Mouse (Mus musculus) layer of hippocampus, postnatal 10 days (tissue): Measurements from ENCODE around the gene Cmss1. TPM values are rescaled to one million over a fixed set of nuclear protein-coding genes. Genes with fewer than 3 reads are reported as not detected.

ENCODE experiments used
- DNase-seq, 2 experiments: peaks; one replicate each; pipeline ENCODE4 v3.0.0; 2021; ENCODE audit warnings: low spot score in 2 of 2
- total RNA-seq, 2 experiments: library from RNA; stranded (reverse); gene quantifications; 2 replicates each; pipeline ENCODE4 v1.2.3; 2021

Gene Cmss1
- total RNA-seq, 2 experiments from 2014 or later = 12.9 to 19.6 TPM

DNA sequence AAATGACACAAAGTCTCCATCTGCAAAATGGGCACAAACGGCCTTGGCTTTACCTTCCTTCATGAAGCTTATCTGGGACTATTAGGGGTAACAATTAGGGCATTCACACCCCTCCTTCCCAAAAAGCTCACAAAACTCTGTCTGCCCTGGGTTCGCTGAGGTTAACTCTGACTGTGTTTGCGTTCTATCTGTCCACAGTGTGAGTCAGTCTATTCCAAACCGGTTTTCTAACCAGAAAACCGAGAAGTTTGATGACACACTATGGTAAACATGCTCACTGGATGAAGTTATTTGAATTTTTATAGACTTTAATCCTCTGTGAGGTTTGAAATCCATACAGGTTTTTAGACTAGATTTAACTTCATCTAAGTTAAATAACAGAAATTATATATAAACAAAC is 81.6 kb downstream of the Cmss1 start:
- no peak for DNase-seq

DNA sequence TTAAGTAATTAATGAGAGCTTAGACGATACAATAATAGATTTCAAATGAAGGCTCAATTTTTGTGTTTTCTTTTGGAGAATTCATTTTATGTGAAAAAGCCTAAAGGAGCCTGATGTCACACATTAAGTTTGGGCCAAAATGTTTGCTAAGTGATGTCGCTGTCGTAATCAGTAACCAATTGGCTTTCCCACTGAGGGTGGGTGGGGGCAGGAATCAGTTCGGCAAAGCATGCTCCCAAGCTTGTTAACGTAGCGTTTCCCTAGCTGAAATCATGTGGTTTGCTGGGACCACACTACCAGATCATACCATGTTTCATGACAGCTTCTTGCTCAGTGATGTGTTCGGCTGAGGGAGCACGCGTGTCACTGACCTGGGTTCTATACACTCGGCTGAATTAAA is 91.0 kb downstream of the Cmss1 start:
- DNase-seq = no peak

DNA sequence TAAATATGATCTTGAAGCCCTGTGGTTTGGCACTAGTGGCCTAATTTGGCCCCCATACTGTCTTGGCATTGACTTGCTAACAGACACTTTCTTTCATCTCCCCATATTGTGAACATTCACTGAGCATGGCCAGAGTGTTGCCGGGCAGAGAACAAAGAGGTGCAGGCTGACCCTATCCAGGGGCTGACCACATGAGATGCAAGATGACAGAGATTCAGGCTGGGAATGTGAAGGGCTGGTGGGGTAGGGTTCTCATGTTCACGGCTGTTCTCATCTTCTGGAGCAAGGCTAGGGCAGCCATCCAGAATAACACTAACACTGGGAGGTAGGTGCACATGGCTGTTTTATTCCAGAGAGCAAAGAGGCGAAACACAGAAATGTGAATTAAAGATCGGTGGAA is 92.3 kb downstream of the Cmss1 start:
- DNase-seq = no peak

DNA sequence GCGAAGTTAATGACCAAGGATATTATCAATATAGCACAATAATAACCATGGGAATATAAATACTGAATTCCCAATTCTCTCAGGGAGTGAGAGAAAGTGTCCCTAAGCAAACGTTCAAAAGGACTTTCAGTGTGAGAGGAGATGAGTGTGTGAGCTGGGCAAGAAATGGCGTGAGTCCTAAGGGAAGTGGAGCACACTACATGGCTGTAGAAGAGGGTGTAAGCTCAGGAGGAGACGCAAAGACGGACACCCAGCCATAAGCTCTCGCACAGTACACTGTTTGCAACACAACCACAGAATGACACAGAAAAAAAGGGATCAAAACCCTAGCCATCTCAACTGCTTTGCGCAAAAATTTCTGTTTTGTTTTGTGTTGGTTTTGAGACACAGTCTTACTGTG is 93.1 kb downstream of the Cmss1 start:
- DNase-seq = no peak

DNA sequence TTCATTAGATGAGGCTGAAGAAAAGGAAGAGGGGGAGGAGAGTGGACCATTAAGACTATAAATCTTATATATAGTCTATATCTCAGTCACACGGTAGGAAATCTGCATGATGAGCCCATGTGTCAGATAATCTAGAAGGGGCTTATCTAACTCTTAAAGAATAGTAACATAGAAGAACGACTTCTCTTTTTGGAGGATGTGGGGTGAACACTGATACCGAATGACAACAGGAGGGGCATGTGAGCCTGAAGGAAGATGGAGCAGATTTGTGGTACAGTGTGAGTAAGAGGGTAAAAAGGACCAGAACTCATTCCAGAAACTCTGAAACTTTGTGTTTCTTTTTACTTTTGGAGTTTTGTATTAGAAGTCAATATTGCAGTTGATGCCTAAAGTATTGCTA is 97.6 kb downstream of the Cmss1 start:
- no peak for DNase-seq

DNA sequence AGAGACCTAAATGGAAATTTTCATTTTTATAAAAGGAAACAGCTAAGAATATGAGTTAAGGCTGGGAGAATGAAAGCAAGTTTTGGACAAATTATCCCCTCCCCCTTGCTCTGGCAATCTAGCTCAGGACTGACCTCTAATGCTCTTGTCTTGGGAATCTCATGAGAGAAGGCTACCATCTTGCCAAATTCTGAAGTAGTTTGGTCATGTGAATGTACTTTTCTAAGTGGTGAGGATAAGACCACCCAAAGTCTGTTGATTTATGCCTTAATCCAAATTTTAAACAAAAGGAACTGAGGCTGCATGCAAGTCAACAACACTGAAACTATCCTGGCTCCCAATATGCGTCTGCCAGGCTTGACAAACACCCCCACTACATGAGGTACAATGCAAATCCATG is 98.3 kb downstream of the Cmss1 start:
- DNase-seq = no peak

DNA sequence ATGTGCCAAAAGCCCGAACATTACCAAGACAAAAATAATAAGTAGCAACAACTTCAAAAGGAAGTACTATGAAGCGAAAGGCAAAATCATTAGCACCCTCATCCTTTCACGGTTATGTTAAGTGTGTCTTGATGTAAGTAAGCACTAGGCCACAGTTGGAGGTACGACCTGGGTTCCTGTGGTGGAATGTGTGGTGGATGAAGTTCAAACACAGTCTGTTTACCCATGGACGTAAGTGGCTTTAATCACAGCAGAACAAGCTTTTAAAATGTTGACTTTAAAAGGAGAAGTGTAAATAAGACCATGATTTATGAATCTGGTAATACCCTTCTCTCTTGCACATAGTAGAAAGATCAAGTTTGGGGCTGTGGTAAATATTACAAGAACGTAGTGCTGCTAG is 100.5 kb downstream of the Cmss1 start:
- DNase-seq = no peak

DNA sequence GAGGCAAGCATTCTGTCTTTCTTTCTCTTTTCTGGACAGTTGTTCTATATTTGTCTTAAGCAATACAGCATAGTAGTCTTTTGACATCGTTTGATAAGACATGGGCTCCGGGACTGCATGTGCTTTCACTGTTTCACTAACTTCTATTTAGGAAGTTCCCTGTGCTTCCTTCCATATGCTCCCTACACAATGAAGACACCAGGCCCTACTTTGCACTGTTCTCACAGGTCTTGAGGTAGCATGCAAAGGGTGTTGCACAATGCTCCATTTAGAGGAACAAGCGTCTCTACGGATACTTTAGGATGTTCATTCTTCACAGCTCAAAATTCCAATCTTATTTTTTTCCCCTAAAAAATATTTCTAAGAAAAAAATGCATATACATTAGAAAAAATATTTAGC is 101.9 kb downstream of the Cmss1 start:
- no peak for DNase-seq

DNA sequence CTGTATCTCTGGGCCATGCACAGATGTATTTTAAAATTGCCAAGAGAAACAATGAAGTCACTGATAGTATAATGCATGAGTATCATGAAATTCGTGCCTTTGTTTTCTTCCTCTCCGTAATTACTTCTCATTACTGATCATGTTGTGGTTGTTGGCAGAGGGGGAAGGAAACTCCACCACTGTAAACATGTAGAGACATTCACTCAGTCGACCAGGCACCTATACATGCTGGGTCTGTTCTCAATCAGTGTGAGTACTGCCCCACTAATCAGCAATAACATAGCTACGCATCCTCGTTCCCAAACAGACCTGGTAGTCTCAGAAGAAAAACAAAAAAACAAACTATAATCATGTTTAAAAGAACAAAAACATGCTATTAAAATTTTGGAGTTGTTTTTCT is 103.9 kb downstream of the Cmss1 start:
- no peak for DNase-seq

DNA sequence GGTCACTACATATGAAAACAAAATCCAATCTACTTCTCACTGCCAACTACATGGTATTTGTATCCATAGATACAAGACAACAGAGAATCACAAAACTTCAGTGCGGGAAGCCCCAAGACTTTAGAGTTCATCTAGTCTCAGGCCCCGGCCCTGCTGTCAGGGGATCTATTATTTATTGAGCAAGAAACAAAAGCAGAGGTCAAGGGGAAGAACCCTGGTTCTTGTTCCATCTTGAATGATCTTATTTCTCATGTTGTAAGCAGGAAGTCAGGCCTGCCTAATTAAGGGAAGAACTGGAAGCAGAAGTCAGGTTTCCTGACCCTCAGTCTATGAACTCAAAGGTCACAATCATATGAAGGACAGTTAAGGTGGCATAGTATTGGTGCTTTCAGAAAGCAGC is 104.4 kb downstream of the Cmss1 start:
- no peak for DNase-seq

DNA sequence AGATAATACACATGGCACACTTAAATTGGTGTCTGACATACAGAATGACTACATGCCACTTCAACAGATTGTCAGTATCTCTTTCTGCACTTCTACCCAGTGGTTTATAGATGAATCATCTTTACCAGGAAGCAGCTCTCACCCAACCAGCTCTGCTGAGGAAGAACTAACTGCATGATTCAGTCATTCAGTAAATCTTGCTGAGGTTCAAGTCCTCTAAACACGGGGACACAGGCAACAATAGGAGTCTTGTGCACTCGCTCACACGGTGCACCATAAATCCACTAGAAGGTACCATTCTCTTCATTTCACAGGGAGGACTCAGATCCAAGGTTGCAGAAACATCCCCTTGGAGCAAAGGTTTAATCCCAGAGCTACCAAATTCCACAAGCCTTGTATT is 105.8 kb downstream of the Cmss1 start:
- no peak for DNase-seq

DNA sequence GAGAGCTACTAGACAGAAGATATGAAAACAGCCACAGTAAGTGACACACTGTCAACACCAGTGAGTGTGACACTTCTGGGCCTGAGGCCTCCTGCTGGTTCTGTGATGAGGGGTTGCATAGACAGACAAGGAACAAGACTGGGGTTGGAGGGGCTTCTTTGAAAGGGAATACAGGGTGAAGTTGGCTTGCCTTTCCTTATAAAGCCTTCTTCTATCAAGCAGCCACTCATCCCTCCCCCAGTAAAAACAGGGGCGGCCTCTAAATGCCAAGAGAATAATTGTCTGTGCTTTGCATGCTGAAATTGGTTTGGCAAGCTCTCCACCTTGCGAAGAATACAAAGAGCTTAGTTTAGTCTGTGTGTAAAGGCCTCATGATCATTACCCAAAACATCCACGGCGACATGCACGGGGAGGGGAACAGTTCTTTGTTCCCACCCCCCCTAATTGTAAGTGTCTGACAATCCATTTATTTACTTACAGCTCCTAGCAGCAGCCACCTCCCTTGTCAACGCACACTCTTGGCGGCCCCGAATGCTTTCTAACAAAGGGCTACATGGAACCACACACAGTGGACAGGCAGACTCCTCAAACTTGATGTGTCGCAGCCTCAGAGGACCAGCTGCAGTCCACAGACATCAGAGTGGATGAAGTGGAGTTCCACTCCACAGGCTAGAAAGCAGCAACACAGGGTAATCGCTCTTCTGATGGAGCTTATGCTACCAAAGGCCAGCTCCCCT is 110.1 kb downstream of the Cmss1 start:
- peak; percentile 28 to 30 for DNase-seq

DNA sequence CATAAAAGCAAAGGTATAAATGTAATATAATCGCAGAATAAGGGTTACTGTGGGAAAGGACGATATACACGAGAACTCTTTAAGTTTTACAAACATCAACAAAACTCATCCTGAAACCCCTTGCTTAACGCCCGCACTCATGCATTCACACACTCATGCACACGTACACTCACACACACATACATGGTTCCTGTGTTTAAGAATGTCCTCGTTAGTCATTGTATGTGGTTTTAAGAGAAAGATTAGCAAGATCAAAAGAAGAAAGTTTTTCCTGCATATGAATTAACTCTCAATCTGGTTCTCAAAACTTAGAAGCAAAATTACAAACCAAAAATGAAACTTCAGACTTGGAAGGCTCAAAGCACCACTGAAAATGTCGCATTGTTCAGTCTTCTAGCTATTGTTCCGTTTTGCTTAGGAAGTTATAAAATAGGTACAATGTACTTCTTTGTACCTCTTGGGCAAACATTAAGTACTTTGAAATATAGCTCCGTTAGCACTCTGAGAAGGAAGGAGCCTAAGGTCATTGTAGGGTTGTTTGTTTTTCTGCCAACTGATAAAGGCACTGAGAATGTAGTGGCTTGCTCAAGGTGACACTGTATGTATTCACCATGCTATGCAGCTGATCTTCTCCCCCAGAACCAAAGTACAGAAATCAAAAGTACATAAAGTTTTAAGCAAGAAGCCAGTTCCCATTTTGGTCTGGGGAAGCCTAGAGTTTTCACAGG is 111.0 kb downstream of the Cmss1 start:
- no peak for DNase-seq

DNA sequence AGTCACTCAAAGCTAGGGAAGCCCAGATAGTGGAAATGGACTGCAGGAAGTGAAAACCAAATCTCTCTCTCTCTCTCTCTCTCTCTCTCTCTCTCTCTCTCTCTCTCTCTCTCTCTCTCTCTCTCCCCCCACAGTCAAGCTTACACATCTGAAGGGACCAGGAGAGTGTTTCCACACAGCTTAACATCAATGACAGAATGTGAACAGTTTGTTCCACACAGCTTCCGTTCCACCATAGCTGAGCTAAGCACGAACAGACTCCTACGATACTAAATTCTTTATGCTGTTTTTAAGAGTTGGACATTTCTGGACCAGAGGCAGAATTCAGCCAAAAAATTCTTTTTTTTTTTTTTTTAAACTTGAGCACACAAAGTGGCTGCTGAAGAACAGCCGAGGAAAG is 114.8 kb downstream of the Cmss1 start:
- DNase-seq = no peak

DNA sequence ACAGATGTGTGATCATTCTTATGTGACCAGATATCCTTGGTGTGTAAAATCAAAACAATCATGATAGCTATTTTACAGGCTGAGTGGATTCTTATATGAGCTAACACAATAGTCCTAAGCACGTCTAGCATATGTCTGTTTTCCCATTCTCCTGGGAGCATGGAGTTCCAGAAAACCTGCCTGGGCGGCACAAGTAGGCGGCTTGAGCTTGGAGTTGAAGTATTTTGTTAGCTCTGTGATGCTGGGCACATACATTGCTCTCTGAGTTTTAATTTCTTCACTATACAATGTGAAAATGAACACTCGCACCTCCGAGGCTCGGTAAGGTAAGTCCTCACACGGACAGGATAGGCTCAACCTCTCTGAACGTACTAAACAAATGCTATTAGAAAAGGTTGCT is 116.0 kb downstream of the Cmss1 start:
- DNase-seq = no peak

DNA sequence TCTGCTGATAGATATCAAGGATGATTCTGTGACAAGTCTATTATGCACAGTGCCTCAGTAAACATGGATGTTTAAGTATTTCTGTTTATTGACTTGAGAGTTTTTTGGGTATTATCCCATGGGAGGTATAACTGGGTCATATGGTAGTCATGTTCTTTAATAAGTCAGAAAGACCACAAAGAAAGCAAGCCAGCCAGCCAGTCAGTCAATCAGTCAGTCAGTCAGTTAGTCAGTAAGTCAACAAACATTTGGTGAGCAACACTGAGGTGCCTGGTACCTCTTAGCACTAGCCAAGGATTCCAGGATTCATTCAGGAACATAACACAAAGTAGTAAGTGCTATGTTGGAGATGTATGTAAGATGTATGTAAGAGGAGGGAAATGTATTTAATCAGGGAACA is 118.0 kb downstream of the Cmss1 start:
- DNase-seq = no peak

DNA sequence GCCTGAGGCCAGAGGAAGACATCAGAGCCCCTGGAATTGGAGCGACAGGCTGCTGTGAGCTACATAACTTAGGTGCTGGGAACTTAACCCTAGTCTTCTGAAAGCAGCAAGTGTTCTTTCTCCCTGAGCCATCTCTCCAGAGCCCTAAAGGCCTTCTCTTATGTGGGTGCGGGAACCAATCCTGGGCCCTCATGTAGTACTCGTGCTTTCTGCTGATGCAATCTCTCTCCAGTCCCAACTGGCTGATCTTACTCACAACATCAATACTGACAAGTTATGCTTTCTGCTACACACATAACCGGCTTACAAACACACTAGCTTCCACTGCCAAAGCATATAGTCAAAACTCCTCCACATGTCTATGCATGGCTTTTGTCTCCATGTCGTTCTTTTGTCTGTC is 120.4 kb downstream of the Cmss1 start:
- no peak for DNase-seq

DNA sequence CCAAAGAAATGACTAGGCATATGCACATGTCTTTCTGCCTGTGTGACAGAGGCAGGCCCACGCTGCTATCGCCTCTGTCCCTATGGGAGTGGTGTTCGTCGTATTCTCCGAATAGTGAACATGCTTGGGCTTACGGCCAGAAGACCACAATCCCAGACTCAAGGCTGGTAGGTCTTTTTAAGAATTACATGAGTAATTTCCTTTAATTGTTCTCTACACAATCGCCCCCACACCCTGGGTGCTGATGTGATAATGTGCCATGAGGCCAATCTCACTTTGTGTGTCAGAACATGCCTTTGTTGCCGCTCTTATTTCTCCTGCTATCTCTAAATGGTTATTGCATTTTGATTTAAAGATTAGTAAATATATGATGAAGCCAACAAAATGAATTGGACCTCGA is 121.4 kb downstream of the Cmss1 start:
- no peak for DNase-seq

DNA sequence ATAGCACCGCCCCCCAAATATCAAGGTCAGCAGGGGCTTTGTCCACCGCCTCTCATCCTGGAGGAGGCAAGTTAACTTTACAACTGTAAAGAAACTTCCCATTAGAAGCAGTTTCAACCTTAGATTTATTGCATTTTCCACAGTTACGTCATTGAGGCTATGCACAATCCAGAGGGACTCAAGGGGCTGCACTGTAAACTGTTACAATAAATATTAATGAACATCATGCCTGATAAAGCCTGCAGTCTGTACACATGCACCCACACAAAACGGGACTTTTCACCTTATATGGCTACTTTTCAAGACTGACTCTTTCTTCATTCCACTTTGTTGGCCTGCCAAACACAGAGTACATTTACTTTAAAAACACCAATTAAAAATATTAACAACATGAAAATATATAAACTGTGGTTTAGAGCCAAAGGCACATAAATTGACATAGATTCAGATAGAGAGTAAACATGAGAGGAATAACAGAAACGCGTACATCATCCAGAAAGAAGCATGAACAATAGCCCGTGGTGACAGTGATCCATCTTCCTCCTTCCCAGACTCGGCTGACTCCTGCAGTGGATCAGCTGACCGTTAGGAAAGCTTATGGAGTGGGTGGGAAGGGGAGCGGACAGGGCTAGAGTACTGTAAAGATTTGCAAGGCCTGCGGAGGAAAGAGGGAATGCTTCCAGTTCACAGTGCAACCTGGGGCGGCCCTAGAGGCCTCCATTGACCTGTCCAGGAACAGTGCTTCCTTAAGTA is 122.4 kb downstream of the Cmss1 start:
- no peak for DNase-seq

DNA sequence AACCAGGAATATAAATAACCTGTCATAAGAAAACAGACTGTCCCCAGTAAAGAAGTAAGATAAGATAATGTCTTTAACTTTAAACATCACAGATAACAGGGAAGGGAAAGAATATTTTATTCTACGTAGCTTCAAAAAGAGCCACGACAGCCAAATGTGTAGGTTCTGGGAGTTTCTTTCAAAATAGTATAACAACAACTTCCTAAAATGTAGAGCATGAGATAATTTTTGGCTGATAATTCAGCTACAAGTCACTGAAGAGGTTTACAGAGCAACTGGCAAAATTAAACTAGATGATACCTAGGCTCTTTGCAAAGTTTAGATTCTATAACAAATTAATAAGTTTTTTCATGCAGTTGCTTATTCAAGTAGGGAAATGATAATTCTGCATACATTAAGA is 123.2 kb downstream of the Cmss1 start:
- no peak for DNase-seq

DNA sequence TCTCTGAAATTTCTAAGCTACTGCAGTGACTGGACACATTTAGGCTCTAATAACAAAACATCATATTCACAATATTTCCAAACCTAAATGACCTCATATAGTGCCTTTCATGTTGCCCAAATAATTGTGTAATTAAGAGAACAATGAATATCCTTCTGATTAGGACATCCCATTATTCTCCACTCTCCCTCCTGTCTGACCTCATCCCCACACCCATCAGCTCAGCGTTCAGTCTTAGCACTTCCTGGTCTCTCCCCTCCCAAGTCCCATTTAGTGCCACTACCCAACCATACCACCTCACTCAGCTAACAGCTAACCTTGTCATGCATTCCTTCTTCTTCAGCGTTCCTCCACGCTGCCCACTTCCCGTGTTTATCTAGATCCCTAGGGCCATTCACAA is 123.8 kb downstream of the Cmss1 start:
- DNase-seq = no peak

DNA sequence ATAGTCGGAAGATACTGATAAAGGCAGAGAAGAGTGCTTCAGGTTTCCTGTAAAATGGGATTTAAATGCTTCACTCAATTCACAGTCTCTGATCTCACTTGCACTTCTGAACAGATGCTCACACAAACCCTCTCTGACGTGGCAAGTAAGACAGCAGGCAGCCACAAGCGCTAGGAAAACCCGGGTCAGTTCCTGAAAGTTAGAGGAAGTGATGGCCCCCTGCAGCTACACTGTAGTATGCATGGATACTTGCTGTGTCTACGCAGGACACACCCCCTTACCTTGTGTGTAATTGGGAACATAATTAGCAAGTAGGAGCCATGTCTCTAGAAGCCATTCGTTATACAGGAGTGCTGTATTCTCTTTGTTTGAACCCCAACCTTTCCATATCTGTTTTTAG is 124.4 kb downstream of the Cmss1 start:
- no peak for DNase-seq
